Comparison of ENCODE assay signal across 23 mouse cellular contexts in the genomic region with DNA sequence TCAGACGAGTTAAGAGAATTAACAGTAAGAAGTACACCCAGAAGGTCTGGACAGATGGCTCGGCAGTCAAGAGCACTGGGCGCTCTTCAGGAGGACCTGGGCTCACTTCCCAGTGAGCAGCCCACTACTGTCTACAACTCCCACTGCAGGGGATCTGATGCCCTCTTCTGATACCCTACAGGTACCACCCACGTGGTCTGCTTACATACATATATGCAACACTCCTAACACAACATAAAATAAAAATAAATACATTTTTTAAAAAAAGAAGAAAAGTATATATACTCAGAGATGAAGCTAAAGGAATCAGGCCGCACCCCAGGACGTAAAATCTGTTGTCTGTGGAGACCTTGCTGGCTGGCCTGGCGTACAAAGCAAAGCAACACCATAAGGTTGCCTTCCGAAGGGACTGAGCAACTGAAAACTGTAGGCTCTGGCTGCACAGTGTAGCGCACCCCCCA.
A peak's percentile ranks its signal among the peaks of the same experiment; 100 is the strongest.
DNase-seq lines count a peak whose midpoint lies in the region; ATAC-seq and TF ChIP-seq lines count a peak whose summit lies in the region.
"Had no signal": no experiment of that assay in that cellular context is flagged by ENCODE, and none has a peak within 500 bp of the region (broad histone marks: within the 10 kb centered on the region; RNA-seq: fewer than 3 reads in every experiment).

No protein-coding gene starts in this region.

- no peak overlapping the region for H3K4me3 ChIP-seq in cerebellum, adult 2 months (replicated peaks; ENCODE audit: insufficient read depth, low read depth, low read length)
- no peak overlapping the region for H3K4me3 ChIP-seq in liver, embryonic 11.5 days (ENCODE audit: low read depth, low read length)
- H3K4me3 ChIP-seq: hindbrain, embryonic 12.5 days; limb, embryonic 12.5 days; liver, embryonic 13.5 days; megakaryocyte, embryonic 14.5 days; midbrain, embryonic 13.5 days had no signal

- WGBS in cerebellum, adult 2 months, result 13% methylated on average over 9 of the region's 9 CpGs
- WGBS in liver, embryonic 11.5 days, result 89% methylated on average over 9 of the region's 9 CpGs

- no peak overlapping the region for H3K4me2 ChIP-seq in liver, embryonic 11.5 days
- H3K4me2 ChIP-seq: hindbrain, embryonic 12.5 days; limb, embryonic 12.5 days; liver, embryonic 13.5 days; lung, embryonic 14.5 days; midbrain, embryonic 13.5 days had no signal

- H3K27ac ChIP-seq in cerebellum, adult 2 months (ENCODE audit: insufficient read depth, low read length), result peak overlapping the region; percentile 37
- H3K27ac ChIP-seq in liver, embryonic 11.5 days (ENCODE audit: low read depth, low read length), result no peak overlapping the region
- H3K27ac ChIP-seq: hindbrain, embryonic 12.5 days; kidney, postnatal 0 days; limb, embryonic 12.5 days; liver, embryonic 13.5 days; midbrain, embryonic 13.5 days had no signal

- H3K4me1 ChIP-seq in cerebellum, adult 2 months (ENCODE audit: control insufficient read depth, insufficient read depth, low read length), result peaks cover 69% of the 10 kb centered on the region
- H3K4me1 ChIP-seq in liver, embryonic 11.5 days (replicated peaks; ENCODE audit: control insufficient read depth, insufficient read depth, low read length), result peaks cover 31% of the 10 kb centered on the region

- no peak for TF ChIP-seq POLR2A in cerebellum, adult 2 months (IDR thresholded peaks at IDR 0.05; ENCODE audit: borderline replicate concordance, insufficient read depth, low read length)

- no peaks in the 10 kb centered on the region for H3K9me3 ChIP-seq in liver, embryonic 11.5 days (ENCODE audit: control insufficient read depth, low read length)
- H3K9me3 ChIP-seq: hindbrain, embryonic 12.5 days; limb, embryonic 12.5 days; liver, embryonic 13.5 days; megakaryocyte, embryonic 14.5 days; midbrain, embryonic 13.5 days had no signal

- H3K36me3 ChIP-seq in liver, embryonic 11.5 days (ENCODE audit: control insufficient read depth, insufficient read depth, low read length), result peaks cover 4% of the 10 kb centered on the region; the same call in 1 of the 2 replicates

- no peaks in the 10 kb centered on the region for H3K27me3 ChIP-seq in cerebellum, adult 2 months (ENCODE audit: control insufficient read depth, insufficient read depth, low read length)
- H3K27me3 ChIP-seq in liver, embryonic 11.5 days (replicated peaks; ENCODE audit: control insufficient read depth, insufficient read depth, low read length), result no peaks in the 10 kb centered on the region
- H3K27me3 ChIP-seq: hindbrain, embryonic 12.5 days; limb, embryonic 12.5 days; liver, embryonic 13.5 days; megakaryocyte, embryonic 14.5 days; midbrain, embryonic 13.5 days had no signal

- no peak overlapping the region for H3K9ac ChIP-seq in liver, embryonic 11.5 days (ENCODE audit: low read depth, low read length)
- H3K9ac ChIP-seq: hindbrain, embryonic 12.5 days; limb, embryonic 12.5 days; liver, embryonic 13.5 days; lung, embryonic 14.5 days; midbrain, embryonic 13.5 days had no signal

- TF ChIP-seq CTCF in cerebellum, adult 2 months (IDR thresholded peaks at IDR 0.05; ENCODE audit: borderline replicate concordance, insufficient read depth, low read depth, low read length), result no peak

- ATAC-seq in cerebellum, adult (ENCODE audit: insufficient number of reproducible peaks, low FRiP score, low TSS enrichment), result peak; percentile 64; the same call in 1 of the 2 replicates
- no peak for ATAC-seq in liver, embryonic 11.5 days (replicated peaks; ENCODE audit: low FRiP score)
- ATAC-seq: activated CD4-positive, CD25-positive, alpha-beta regulatory T cell, adult 4 months; inflammation-experienced regulatory T-cells, adult 6 months; midbrain, embryonic 13.5 days had no signal

- no peak for DNase-seq in cerebellum, postnatal 4 days (ENCODE audit: low spot score in 2 of 2)
- peak; percentile 29 for DNase-seq in layer of hippocampus, adult 9-11 months
- DNase-seq in layer of hippocampus, postnatal 36 days, result no peak
- peak; percentile 75 to 86 for DNase-seq in cerebellum, adult 2 months
- peak; percentile 79 to 83 for DNase-seq in cerebellum, postnatal 25 days
- DNase-seq in kidney, adult 9 months, result no peak
- DNase-seq in liver, embryonic 11.5 days (ENCODE audit: low spot score), result no peak
- DNase-seq: adrenal gland, postnatal 14 days; gastrocnemius, postnatal 36 days; kidney, adult 18-20 months; liver, embryonic 13.5 days; lung, embryonic 14.5 days; lung, postnatal 36 days; right cerebral cortex, postnatal 25 days; thymus, postnatal 14 days had no signal

Comparison
In these comparisons a context has a peak if more than half of its experiments do, and no peak if none do; other contexts are left out.
1. DNase-seq: peak in layer of hippocampus, adult 9-11 months (single experiment), cerebellum, adult 2 months (2 of 2) and cerebellum, postnatal 25 days (2 of 2); none in cerebellum, postnatal 4 days (0 of 2), layer of hippocampus, postnatal 36 days (0 of 2), kidney, adult 9 months (single experiment) and liver, embryonic 11.5 days (single experiment).